Mouse (Mus musculus): ENCODE results near the gene 1700001P01Rik.

DNA sequence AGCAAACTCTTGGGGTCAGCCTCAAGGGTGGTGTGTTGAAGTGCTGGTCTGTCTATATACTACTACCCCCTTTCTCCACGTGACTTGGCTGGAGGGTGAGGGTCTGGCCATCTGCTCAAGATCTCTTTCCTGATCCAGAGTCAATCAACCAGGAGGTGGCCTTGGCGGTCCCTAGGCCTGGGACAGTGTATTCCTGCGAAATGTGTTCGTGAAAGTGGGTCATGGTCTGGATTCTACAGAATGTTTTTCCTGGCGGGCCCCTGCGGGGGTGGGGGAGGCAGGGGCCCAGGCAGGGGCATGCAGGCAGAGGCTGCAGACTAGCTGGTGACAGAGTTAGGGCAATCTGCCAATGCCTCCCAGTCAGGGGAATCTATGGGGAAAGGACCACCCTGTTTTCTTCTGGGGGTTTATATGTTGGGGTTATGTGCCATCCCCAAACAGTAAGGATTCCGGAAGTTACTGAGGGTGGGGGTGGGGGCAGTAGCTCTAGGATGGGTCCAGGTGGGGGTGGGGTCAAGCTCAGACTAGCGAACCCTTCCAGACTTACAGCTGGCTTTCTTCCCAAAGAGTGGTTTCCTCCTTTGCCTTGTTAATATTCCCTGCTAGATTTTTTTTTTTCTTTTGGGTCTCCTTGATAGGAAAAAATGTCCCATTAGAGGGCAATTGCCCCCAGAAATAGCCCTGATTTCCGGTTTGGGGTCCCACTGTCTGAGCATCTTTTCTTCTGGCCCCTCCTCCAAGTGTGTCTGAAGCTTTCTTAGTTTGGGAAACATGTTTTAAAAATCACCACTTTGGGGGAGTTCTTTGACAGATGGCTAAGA, 29.3 kb upstream of the 1700001P01Rik start:
- TF ChIP-seq GATA1 (IDR thresholded peaks at IDR 0.05; ENCODE audit: borderline replicate concordance, low read length) = no peak
- TF ChIP-seq FLI1 (IDR thresholded peaks at IDR 0.05; ENCODE audit: low read length) = no peak
